Mouse (Mus musculus) heart, postnatal 14 days (tissue): ENCODE measurements around the gene Slc6a9. TPM values are rescaled to one million over a fixed set of nuclear protein-coding genes. Genes with fewer than 3 reads are reported as not detected.

Experiments used
- total RNA-seq, 2 experiments: library from RNA; stranded (reverse); gene quantifications; 2 replicates each; pipeline ENCODE4 v1.2.3; 2021

Gene Slc6a9
- total RNA-seq, 2 experiments from 2014 or later, result 2.6 to 4.1 TPM

Other genes starting within 250 kb of the Slc6a9 start
- 10 to 100 TPM; 16.6 to 19.2 TPM for gene Dmap1, start 152.2 kb upstream of the Slc6a9 start, total RNA-seq
- gene Gm12845, start 110.1 kb upstream of the Slc6a9 start, total RNA-seq, result not detected
- not detected for gene Klf17, start 68.9 kb upstream of the Slc6a9 start, total RNA-seq
- under 1 TPM; 0.39 to 0.45 TPM for gene Ccdc24, start 38.1 kb downstream of the Slc6a9 start, total RNA-seq
- 1 to 10 TPM; 7.5 to 8.0 TPM for gene B4galt2, start 49.0 kb downstream of the Slc6a9 start, total RNA-seq
- gene Atp6v0b, start 52.8 kb downstream of the Slc6a9 start, total RNA-seq, result 100 to 1,000 TPM; 128 to 129 TPM
- 1 to 10 TPM; 2.7 to 2.9 TPM for gene Dph2, start 57.5 kb downstream of the Slc6a9 start, total RNA-seq
- gene Ipo13, start 80.5 kb downstream of the Slc6a9 start, total RNA-seq, result 10 to 100 TPM; 64.9 to 66.9 TPM
- gene Artn, start 95.3 kb downstream of the Slc6a9 start, total RNA-seq, result not detected